Mouse (Mus musculus) ovary, postnatal 14 days (tissue): ENCODE results near the gene Asphd1.

ENCODE experiments used
- DNase-seq: peaks from one replicate; pipeline ENCODE4 v3.0.0; 2022; ENCODE audit warnings: low spot score

Gene Asphd1

GRCm38 (mm10) chr7:126949403-126949792, at the start of gene Asphd1:
Asphd1 (minus strand) TSS chr7:126949582.
- no peak for DNase-seq

DNA sequence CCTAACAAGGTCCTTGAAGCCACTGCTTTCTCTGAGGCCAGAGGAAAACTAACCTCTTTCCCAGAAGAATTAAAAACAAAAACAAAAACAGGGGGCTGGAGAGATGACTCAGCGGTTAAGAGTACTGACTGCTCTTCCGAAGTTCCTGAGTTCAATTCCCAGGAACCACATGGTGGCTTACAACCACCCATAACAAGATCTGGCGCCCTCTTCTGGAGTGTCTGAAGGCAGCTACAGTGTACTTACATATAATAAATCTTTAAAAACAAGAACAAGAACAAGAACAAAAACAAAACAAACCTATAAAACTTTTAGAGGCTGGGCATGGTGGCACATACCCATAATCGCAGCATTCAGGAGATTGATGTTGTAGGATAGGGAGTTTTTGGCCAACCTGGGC, 47.1 kb upstream of the Asphd1 start:
- no peak for DNase-seq

DNA sequence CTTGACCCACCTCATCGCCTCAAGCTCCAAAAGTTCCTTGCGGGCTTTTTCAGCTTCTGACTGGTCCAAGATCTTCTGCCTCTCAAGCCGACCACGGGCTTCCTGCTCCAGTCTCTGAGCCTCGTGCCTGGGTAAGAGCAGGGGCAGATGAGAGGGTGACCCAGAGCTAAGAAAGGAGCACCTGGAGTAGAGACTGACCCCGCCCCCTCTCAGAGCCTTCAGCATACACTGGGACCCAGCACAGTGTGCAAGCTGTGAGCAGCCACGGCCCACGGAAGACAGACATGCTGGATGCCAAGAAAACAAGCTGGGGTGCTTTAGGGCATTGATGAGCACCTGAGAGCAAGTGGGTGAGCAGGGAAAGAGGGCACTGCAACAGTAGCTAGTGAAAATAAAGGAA, 39.4 kb upstream of the Asphd1 start:
- DNase-seq = no peak

- peak; percentile 33 for DNase-seq
Observed at GRCm38 (mm10) chr7:126986319-126986718, 36.9 kb upstream of the Asphd1 start.

DNA sequence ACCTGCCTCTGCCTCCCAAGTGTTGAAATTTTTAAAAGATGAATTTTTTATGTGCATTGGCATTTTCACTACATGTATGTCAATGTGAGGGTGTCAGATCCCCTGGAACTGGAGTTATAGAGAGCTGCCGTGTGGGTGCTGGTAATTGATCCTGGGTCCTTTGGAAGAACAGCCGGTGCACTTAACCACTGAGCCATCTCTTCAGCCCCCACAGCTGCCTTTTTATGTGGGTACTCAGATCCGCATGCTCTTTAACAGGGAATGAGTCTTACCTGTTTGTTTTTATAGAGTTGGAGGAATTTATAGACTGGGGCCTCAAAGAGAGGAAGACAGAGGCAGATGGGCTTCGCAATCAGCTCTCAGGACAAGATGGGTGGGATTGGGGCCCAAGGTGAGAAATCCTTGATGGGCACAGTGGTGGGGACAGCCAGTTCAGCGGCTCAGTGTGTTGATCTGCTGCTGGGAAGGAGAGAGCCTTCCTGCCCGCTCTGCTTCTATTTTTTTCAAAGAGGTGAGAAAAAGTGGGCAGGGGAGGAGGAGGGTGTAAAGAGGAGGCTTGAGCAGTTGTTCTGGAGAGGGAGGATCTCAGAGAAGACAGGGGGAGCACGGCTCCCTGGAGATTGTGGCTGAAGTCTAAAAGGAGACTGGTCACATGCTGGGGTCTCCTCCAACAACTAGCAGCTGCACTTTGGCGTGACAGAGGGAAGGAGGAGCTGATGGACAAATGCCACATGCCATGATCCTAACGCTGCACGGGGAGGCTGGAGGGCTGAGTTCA, 35.5 kb upstream of the Asphd1 start:
- no peak for DNase-seq

- DNase-seq = no peak
Observed at GRCm38 (mm10) chr7:126983113-126983512, 33.7 kb upstream of the Asphd1 start.

- DNase-seq = no peak
Observed at GRCm38 (mm10) chr7:126982054-126982453, 32.7 kb upstream of the Asphd1 start.

DNA sequence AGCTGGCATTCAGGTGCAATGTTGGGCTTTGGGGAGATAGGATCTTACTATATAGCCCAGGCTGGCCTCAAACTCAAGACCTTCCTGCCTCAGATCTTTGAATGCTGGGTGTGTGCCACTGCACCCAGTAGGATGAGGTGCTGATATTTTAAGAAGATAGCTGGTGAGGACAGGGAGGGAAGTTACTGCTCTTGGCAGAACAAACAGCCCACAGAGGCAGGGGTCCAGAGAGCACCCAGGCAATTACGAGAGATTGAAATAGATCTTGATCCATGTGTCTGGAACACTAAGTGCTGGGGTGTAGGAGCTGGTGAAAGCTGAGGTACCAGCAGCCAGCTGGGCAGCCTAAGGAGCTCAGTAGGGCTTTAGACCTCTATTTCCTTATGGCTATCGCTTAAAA, 32.2 kb upstream of the Asphd1 start:
- no peak for DNase-seq

- DNase-seq = no peak
Observed at GRCm38 (mm10) chr7:126978841-126979240, 29.5 kb upstream of the Asphd1 start.

- DNase-seq = no peak
Observed at GRCm38 (mm10) chr7:126976878-126977459, 27.6 kb upstream of the Asphd1 start.

GRCm38 (mm10) chr7:126975950-126976866, 26.8 kb upstream of the Asphd1 start, which contains the start of gene Cdiptos:
Cdiptos (minus strand) TSS chr7:126976098.
- DNase-seq = peak; percentile 92

DNA sequence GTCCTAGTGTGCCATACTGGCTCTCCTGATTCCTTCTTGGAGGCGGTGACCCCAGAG, 26.3 kb upstream of the Asphd1 start, which contains the start of gene Cdipt:
TSS of gene Cdipt (plus strand) at position 22 of the 57 bp plus-strand sequence.
- no peak for DNase-seq

DNA sequence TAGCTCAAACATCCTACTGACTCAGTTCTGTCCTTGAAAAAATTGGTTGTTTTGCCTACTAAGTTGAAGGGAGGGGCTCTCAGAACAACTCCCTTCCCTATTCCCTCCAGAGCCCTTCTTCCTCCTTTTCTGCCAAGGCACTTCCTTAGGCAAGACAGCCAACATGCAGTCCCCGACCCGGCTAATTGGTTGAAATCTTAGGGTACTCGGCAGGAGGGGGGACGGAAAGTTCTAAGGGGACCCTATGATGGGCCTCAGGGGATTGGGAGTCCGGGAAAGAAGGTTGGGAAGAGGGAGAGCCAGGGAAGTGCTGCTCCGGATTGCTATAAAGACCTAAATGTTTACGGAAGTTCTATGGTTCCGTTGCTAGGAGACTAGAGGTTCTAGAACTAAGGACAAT, 26.1 kb upstream of the Asphd1 start:
- peak; percentile 28 for DNase-seq

DNA sequence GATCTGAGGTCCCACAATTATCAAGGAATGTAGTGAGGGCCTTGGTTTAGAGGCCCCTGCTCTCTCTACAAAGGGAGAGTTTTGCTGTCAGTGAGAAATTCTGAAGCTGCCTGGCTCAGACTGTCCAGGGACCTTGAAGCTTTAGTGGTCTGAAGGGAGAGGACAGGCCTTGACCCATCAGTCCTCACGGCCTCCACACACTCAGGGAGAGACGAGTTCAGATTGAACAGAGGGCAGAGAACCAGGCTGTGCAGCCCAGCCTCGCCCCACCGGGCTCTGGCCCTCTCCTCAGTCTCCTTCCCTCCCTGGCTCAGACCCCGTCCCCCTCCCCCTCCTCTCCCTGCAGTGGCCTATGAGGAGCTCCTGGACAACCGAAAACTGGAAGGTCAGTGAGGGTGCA, 18.0 kb upstream of the Asphd1 start:
- DNase-seq = no peak

- DNase-seq = no peak
Observed at GRCm38 (mm10) chr7:126965568-126965967, 16.2 kb upstream of the Asphd1 start.

- DNase-seq = no peak
Observed at GRCm38 (mm10) chr7:126963548-126964286, 14.3 kb upstream of the Asphd1 start.

DNA sequence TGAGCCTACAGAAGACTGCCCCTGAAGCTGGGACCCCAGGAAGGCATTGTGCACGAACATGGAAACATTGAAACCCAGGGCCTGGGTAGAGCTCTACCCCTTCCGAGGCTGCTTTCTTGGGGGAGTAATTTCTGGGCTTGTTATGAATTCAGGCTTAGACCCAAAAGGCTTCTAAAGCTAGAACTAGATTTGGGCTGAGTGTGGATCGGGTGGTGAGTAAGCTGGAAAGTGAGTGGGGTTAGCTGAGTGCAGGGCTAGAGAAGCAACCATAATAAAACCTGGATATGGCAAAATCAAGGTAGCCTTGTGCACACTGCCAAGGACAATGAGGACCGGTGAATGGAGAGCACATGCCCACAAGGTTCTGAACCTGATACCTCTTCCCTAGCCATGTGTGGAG, 12.6 kb upstream of the Asphd1 start:
- no peak for DNase-seq

GRCm38 (mm10) chr7:126961095-126961494, 11.7 kb upstream of the Asphd1 start:
- no peak for DNase-seq

DNA sequence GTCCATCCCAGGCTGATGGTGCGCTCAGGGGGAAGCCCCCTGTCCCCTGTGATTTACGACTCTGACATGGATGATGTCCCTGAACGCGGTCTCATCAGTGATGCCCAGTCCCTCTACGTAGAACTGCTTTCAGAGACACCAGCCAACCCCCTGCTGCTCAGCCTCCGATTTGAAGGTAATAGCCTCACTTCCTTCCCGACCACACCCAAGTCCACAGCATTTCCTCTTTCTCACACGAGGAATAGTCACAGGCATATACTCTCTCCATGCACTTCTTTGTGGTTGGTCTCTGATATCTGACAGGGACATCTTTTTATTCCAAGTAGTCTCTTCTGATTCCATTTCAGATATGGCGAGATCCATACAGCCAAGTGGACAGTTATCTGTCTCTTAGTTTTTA, 10.4 kb upstream of the Asphd1 start:
- no peak for DNase-seq

DNA sequence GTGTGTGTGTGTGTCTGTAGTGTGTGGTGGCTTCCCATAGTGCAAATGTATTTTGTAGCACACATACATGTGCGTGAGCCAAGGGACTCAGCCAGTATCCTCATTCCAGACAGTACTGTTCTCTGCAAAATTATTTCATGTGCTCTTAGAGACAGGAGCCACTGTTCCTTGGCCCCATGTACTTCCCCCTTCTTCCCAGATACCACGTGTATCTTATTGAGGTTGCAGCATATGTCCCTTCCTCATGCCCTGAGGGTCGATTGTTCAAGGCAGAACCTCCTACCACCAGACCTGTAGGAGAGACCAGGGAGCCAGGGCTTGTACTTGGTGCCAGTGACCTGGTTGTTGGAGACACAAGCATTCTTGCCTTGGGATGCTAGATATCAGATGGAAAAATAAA, 5.7 kb upstream of the Asphd1 start:
- no peak for DNase-seq

DNA sequence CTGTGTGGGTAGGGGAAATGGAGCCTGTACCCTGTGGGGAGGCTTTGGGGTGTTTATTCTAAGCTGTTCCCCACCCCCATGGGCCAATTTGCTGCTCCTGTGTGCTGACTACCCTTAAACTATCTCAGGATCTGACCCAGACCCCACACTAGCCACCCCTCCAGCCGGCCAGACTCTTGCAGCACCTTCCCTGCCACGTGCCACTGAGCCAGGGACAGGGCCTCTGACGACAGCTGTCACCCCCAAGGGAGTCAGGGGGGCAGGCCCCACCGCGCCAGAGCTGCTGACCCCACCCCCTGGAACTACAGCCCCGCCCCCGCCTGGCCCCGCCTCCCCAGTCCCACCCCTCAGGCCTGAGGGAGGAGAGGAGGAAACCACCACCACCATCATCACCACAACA, 3.3 kb upstream of the Asphd1 start:
- DNase-seq = no peak

DNA sequence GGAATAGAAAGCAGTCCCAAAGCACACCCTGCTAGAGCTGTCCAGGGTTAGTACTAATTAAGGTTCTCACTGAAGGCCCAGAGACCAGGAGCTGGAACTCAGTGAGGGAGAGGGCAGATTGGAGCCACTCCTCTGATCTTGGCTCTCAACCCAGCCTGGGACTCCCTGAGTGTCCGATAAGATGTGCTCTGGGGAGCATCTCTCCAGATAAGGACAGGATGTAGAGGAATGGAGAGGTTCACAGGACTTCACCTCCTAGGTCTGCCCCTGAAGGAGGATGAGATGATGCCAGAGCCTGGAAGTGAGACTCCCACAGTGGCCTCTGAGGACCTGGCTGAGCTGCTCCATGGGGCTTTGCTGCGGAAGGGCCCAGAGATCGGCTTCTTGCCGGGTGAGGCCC, 2.4 kb upstream of the Asphd1 start:
- no peak for DNase-seq
